Mouse (Mus musculus) common myeloid progenitor, adult 5-6 weeks (primary cell): ENCODE data around the gene Zic5. TPM values are rescaled to one million over a fixed set of nuclear protein-coding genes. Genes with fewer than 3 reads are reported as not detected.

Source experiments
- ATAC-seq: replicated peaks from 2 replicates; pipeline ENCODE4 v1.8.0; 2016; ENCODE audit warnings: low read depth, mild to moderate bottlenecking, moderate TSS enrichment, inconsistent platforms; ENCODE audit not compliant: poor library complexity, severe bottlenecking
- total RNA-seq: library from RNA; stranded (forward); fragments of 200-1000, 187-1606 nt; gene quantifications from 2 replicates; pipeline ENCODE4 v1.2.3, GENCODE M21; 2017

Gene Zic5
- total RNA-seq, 1 experiment from 2014 or later: not detected

DNA sequence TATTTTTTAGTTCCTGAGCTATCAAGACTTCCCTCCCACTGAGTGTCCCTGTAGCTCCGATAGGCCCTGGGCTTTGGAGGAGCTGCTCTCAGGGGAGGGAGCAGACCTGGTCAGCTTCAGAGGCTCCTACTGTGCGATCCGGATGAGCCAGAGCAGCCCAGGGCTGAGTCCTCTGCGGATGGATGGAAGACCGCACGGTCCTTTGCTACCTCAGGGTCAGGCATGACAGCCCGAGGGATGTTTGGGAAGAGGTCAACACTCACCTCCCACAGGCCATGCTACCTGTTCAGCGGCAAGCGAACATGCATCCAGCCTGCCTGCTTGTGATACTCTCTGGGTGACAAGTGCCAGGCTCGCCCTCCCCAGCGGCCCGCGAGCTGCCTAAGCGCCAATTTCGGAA lies 15.7 kb upstream of the Zic5 start:
- no peak for ATAC-seq

DNA sequence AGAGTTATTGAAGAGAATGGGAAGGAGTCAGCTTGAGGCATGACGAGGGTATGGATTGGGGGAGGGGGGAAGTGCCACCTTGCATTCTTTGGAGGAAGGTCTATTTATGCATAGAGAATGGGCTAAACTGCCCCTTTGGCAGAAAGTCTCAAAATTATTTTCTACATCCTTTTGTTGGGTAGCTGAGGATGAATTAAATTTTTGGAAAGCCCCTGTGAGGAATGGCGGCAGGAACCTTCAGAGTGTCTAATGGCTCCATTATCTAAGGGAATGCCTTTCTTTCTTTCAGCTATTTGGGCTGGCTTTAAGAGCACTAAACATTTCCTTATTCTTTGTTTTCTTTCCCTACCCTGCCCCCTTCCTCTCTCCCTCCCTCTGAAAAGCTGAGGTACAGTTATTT lies 14.9 kb upstream of the Zic5 start:
- ATAC-seq: no peak

DNA sequence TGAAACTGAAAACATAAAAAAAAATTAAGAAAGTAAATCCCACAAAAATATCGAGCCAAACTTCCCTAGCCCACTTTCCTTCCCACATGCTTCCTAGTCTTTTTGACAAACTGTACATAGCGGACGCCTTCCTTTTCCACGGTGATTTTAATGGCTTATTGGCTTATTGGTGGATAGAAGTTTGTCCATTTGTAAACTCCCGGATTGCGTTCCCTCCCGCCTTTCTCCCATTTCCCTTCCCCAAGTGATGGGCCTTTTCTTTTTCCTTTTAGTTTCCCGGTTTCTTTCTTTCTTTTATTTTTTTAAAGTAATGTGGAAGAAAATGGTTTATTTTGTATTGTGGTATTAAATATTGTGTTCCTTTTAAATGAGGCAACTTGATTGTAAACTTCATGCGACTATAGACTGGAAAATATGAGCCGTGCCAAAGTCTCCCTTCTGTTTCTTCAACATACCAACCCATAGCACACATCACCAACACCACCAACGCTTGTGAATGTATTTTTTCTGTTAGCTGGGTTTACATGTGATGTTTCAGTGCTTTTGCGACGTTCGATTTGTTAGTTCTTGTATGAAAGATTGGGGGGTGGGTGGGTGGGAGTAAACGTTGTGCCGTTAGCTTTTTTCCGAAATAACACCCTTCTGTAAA lies 14.1 kb upstream of the Zic5 start:
- no peak for ATAC-seq

DNA sequence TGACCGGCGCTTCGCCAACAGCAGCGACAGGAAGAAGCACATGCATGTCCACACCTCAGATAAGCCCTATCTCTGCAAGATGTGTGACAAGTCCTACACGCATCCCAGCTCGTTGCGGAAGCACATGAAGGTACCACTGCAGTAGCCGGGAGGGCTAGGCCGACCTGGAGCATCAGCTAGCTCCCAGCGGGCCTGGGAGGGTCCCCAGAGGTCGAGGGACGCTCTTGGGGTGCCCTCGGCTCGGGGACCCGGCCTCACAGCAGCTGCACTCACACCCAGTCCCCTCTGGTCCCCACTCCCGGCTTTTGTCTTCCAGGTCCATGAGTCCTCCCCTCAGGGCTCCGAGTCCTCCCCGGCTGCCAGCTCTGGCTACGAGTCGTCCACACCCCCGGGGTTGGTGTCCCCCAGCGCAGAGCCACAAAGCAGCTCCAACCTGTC lies 13.1 kb upstream of the Zic5 start:
- ATAC-seq: no peak

DNA sequence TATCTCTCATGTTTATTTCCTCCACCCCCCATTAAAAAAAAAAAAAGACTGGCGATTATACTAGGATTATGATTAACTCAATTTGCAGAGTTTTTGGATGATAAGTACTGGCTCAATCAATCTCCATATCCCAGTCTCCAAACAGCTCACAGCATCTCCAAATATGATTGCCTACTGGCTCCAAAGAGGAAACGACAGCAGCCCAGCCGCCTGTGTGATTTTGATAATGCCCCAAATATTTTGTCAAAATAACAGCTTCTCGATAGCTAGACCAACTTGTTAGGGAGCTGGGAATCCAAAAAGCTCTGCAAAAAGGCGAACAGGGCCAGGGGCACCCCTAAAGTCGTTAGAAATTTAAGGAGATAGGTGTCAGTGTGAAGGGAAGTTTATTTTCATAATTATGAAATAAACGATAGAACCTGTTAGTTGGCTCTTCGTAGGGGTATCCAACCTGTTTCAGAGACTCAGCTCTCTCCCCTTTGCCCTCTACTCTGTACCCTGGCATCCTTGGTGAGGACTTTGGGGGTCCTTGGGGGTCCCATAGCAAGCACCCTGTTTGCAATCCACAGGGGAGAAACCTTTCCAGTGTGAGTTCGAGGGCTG lies 12.6 kb upstream of the Zic5 start:
- no peak for ATAC-seq

DNA sequence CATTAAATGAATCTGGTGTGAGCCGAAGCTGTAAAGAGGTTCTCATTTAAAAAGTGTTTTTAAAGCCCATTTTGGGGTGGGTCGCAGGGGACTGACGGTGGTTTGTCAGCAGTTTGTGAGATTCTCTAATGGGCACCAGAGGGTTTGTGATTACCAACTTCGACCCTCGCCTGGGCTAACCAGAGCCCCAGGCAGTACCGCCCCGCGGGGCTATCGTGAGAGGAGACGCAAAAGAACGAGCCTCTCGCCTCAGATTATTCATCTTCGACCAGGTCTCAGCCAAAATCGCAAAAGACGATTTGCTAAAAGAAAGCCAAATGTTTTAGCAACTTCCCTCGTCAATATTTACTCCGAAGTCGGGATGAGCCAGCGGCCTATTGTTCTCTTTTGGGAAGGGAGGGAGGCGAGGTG lies 11.8 kb upstream of the Zic5 start:
- no peak for ATAC-seq

DNA sequence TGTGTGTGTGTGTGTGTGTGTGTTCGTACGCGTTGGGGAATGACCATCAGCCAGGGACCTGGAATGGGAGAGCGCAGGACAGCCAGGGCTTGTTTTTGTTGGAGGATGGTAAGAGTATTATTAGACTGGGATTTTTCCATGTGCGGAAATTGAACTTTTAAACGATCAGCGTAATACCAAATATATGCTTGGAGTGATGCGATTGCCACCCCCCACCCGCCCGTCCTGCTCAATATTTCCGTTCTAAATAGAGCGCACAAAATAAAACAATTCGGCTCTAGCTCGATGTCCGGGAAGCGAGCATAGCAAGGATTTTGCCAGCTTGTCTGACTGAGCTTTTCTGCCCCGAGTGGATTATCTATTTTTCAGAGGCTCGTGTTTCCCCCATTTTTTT lies 11.3 kb upstream of the Zic5 start:
- no peak for ATAC-seq

DNA sequence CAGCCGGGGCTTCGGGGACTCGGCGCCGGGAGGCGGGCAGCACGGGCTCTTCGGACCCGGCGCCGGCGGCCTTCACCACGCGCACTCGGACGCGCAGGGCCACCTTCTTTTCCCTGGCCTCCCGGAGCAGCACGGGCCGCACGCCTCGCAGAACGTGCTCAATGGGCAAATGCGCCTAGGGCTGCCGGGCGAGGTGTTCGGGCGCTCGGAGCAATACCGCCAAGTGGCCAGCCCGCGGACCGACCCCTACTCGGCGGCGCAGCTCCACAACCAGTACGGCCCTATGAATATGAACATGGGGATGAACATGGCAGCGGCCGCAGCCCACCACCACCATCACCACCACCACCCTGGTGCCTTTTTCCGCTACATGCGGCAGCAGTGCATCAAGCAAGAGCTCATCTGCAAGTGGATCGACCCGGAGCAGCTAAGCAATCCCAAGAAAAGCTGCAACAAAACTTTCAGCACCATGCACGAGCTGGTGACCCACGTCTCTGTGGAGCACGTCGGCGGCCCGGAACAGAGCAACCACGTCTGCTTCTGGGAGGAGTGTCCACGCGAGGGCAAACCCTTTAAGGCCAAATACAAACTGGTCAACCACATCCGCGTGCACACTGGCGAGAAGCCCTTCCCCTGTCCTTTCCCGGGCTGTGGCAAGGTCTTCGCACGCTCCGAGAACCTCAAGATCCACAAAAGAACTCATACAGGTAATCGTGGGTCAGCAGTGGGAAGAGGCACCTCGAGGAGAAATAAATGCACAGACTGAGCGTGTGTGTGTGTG lies 10.8 kb upstream of the Zic5 start:
- no peak for ATAC-seq

DNA sequence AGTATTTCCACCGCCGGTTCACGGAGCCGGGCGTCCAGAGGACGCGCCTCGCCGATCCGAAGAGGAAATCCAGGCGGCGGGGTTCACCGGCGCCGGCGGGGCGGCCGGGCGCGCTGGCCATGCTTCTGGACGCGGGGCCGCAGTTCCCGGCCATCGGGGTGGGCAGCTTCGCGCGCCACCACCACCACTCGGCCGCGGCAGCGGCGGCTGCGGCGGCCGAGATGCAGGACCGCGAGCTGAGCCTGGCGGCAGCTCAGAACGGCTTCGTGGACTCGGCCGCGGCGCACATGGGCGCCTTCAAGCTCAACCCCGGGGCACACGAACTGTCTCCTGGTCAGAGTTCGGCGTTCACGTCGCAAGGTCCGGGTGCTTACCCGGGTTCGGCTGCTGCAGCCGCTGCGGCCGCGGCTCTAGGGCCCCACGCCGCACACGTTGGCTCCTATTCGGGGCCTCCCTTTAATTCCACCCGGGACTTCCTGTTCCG lies 10.1 kb upstream of the Zic5 start:
- no peak for ATAC-seq

DNA sequence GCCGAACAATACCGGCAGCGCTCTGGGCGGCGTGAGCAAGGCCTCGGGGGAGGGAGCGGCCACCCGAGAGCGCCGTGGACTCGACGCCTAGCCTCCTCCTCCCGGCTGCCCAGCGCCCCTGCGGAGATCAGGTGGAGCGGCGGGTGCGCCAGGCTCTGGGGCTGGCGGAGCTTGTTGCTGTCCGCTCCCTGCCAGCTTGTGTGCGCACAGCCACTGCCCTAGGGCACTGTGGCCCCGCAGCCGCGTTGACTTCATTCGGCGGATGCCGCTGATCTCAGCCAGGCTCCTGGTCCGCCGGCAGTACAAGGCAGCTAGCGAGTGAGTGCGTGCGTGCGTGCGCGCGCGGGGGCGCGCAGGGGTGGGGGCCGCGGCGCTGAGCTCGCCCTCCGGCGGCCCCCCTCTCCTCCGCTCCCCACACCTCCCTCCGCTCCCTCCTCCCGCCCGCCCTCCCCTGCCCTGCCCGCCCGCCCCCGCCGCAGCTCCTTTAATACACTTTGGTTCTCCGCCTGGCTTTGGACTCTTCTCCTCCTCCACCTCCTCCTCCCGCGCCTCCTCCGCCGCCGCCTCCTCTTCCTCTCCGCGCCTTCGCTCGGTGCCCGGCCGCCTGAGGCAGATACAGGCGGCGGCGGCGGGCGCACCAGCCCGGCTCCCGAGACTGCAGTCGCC lies 9.5 kb upstream of the Zic5 start, which contains the start of gene Zic2:
Zic2 (plus strand) TSS at position 545 of the 666 bp plus-strand sequence.
- ATAC-seq: no peak

DNA sequence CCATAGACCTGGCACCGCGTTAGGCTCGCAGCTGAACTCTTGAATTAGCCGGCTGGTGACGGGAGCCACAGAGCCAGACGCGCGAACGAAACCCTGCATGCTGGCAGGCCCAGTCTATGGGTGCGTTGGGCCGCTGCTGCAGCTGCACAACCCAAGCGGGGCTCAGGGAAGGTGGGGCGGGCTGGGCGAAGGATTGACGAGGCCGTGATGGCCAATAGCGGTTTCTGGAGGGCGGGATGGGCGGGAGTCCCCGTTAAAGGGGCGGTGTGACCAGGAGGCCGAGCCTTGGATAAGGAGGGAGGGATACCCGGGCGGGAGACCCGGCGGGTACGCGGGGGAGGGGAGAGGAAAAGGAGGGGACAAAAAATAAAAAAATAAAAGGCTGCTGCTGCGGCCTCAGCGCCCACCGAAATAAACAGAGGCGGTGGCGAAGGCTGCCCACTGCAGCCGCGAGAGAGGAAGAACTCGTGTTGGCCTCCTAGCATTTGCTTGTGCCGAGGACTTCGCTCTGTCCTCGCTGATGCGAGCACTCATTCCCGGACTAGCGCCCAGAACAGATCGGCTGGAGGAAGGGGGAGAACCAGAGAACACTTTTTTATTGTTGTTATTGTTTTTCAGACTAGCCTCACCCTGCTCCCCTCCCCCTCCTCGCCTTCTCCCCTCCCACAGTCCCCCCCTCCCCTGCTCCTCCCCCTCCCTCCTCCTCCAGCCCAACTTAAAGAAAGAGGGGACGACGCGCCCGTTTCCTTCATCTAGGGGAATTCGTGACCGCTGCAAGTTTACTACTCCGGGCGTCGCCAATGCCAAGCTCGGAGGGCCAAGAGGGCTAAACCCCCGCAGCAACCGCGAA lies 8.8 kb upstream of the Zic5 start:
- peak; percentile 26; the same call in 1 of the 2 replicates for ATAC-seq

DNA sequence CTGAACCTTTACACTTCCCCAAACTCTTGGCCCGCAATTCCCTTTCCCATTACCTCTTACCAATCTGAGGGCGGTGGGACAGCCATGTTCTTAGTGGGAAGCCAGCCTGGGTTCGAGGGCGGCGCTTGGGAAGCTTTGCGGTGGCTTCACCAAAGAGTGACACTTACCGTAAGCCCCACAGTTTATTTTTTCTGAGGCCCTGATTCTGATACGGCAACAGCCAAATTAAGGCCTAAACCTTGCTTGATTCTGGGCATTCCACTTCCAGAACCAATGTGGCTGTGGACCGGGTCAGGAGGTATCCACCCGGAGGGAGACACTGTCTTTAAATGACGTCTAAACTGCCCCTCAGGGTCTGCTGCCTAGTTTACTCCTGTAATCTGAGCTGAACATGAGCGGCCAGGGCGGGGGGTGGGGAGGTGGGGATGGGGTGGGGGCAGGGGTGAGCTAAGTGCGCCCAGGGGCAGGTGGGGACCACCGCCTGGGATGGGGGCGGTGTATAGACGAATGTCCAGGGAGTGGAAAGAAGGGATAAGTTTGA lies 7.8 kb upstream of the Zic5 start:
- ATAC-seq: no peak

DNA sequence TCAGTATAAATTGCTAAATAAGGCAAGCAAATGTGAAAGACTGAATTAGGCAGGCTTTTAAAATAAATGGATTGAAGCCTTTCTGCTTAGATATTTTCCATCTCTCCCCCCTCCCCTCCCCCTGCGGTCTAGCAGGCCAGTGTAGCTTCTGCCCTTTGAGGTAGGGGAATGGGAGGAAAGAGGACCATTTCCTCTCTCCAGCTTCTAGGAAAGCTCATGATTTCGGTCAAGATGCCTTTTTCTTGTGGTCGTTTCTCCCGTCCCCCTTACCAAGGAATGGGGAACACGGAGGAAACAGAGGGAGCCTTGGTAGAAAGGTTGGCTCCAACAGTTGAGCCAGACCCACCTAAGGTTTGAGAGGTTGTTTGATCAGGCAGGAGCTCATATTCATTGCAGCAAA lies 7.2 kb upstream of the Zic5 start:
- ATAC-seq: no peak

DNA sequence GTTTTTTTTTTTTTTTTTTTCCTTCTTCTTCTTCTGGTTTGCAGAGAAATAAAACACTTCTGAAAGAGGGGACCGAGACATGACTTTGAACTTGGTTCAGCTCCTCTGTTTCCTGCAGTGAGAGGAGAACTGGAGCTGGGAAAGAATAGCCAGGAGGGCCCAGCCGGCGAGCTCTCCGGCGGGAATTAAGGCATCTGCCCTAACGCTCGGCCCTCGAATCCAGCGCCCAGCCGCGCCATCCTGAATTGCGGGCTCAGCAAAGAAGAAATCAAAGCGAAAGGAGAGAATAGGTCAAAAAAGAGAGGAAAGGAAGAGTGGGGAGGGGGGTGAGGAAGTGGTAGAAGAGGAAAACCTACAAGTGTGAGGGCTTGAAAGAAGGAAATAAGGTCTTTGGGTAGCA lies 6.7 kb upstream of the Zic5 start:
- no peak for ATAC-seq

DNA sequence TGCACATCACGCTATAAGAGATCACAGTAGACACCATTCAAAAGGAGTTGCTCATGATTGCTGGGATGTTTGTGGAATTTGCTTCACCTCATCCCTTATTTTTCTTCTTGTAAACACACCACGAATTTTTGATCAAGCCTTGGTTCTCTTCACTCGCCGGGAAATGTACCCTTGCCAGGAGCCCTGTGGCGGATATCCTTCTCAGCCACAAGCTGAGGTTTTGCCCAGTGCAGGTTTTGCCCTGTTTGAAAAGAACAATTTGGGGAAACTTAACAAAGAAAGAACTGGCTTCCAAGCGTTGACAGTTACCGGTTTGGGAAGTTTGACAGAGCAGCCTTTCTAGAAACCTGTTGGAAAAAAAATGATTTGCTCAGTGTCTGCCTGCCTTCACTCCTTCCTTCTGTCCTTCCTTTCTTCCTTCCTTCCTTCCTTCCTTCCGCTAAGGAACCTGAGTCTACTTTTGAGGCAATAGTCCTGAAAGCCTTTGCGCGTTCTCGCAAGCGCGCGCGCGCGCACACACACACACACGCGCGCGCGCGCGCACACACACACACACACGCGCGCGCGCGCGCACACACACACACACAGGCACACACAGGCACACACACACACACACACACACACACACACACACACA lies 6.1 kb upstream of the Zic5 start:
- ATAC-seq: no peak

DNA sequence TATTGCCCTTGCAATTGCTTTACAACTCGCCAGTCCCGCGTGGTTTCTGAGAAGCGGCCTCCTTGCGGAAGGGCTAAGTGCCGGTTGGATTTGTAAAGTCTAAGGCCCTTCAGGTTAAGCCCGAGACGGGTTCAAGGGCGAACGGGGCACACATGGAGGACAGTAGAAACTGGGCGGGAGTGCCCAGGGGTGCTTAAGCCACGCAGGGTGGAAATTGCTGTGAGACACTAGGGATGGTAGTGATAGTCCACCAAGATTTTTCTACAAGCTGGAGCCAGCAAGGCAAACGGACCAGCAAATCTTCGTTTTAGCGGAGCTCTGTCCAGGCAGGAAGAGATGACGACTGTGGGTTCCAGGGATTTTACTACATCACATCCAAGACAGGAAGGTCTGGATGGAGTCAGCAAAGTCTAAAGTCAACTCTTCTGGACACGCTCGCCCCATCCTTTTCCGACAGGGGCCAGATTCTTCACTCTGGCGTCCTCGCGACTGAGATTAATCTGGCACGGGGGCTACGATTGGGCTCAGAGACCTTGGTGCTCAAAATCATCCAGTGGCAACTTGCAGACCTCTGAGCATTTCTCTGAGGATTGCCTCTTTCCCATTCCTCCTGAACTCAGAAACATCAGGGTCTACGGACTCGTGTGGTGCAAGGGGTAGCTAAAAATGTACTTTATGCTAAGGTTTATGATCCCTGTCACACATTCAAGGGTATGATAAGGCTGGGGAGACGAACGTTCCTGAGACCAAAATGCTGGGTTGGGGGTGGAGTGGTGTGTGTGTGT lies 3.7 kb upstream of the Zic5 start:
- ATAC-seq: no peak

DNA sequence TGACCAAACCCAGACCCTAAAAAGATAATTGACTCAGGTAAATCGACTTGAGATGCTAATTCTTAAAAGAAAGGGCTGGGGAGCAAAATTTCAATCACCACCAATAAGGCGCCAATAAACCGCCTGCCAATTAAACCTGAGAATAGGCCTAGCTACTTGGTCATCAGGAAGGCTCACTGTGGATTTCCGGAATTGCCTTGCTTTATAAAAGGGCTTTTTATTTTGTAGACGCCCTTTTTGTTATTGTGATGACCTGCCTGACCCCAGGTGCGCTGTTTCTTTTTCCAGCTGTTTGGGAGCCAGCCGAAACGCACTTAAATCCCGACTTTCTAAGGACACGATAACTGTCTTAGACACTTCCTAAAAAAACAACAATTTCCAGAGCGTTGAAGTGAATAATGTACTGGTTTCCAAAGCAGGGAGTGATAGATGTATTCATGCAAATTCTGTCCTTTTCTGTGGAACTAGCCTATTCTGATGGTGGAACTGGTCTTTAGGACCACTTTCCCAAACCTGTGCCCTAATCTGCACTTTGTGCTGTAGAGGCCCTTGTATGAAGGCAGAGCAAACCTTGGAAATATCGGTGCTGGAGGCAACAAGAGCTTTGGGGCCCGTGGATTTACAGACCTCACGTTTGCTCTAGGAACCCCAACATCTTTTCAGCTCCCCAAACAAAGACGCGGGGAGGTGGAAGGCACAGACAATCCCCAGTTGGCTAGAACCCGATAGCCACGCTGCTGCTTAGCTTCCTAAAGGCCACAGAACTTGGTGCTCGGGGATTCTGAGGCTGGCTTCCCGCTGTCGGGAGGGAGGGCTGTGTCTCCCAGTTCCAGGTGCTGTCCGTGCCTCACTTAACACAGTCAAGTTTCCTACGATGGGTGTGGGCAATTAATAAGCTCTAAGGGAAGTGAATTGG lies 2.7 kb upstream of the Zic5 start:
- no peak for ATAC-seq
